Mouse (Mus musculus) limb, embryonic 13.5 days (tissue): Measurements from ENCODE around the gene Wnt7b. TPM values are rescaled to one million over a fixed set of nuclear protein-coding genes. Genes with fewer than 3 reads are reported as not detected.

Source experiments
- ATAC-seq: fragments of 200-750 bp; cut with Nextera tagmentation; 2 replicates; pipeline ENCODE4 v1.8.0; 2017; ENCODE audit warnings: low read depth, moderate number of reproducible peaks, moderate TSS enrichment; ENCODE audit not compliant: low FRiP score
- H3K27ac ChIP-seq: fragments of 300-500 bp; sonication (generic); 2 replicates; pipeline ENCODE4 v1.5.1; 2015; ENCODE audit warnings: inconsistent platforms, mild to moderate bottlenecking, moderate library complexity
- H3K27me3 ChIP-seq: fragments of 300-500 bp; sonication (generic); 2 replicates; pipeline ENCODE4 v1.6.1; 2015; ENCODE audit warnings: mild to moderate bottlenecking, inconsistent platforms
- H3K36me3 ChIP-seq: fragments of 300-500 bp; sonication (generic); 2 replicates; pipeline ENCODE4 v1.6.1; 2015; ENCODE audit warnings: inconsistent platforms, mild to moderate bottlenecking, moderate library complexity
- H3K4me1 ChIP-seq: fragments of 300-500 bp; sonication (generic); 2 replicates; pipeline ENCODE4 v1.6.1; 2015; ENCODE audit warnings: inconsistent platforms
- H3K4me2 ChIP-seq: fragments of 300-500 bp; sonication (generic); replicated peaks from 2 replicates; pipeline ENCODE4 v1.6.1; 2015; ENCODE audit warnings: inconsistent platforms, mild to moderate bottlenecking, moderate library complexity
- H3K4me3 ChIP-seq: fragments of 300-500 bp; sonication (generic); 2 replicates; pipeline ENCODE4 v1.5.1; 2015; ENCODE audit warnings: moderate library complexity, mild to moderate bottlenecking, inconsistent platforms
- H3K9ac ChIP-seq: fragments of 300-500 bp; sonication (generic); 2 replicates; pipeline ENCODE4 v1.6.1; 2015; ENCODE audit warnings: mild to moderate bottlenecking, inconsistent platforms
- H3K9me3 ChIP-seq: fragments of 300-500 bp; sonication (generic); 2 replicates; pipeline ENCODE4 v1.6.1; 2016; ENCODE audit warnings: inconsistent platforms
- WGBS: fragments of 180-500 bp; shearing (Covaris S2); methylation state at CpG from one replicate; pipeline ENCODE4 v1.1.7; 2015; 5-methylcytosine and 5-hydroxymethylcytosine counted together
- polyA plus RNA-seq: library from polyadenylated mRNA; unstranded; fragments of >200 nt; fragmentation: Nextera tagmentation; extraction: Ambion mirVana; gene quantifications from 2 replicates; pipeline ENCODE4 v1.2.1, GENCODE M21; 2015

Gene Wnt7b
- polyA plus RNA-seq, 1 experiment from 2014 or later, result 34.9 TPM

DNA sequence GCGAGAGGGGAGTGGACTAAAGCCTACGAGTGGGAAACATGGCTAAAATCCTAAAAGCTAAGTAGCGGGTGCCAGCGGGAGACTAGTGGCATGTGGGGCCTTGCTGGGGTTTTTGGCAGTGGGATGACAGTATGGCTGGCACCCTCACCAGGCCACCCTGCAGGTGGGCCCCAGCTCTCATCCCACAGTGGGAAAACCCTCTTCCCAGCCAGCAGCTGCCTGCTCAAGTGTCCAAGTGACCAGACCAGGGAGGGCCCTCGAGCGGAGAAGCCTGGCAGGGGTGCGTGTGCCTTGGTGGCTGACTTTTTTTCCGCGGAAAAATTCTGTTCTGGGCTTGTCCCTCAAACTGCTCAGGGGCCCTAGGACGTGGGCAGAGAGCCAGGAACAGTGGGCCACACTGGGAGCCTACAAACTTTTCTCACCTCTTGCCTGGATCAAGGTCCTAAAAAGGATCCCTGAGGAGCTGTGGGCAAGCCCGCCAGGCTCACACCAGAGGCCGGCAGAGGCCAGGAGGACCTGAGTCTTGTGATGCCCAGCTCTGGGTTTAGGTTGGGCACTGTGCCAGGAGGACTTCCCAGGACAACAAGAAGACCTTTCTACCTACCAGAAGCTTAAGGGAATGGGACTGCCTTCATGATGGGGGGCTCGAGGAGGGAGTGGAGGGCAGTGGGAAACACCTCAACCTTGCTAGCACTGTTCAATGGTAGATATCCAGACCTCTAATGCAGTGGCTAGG is 18.1 kb downstream of the Wnt7b start:
- Histone ChIP-seq H3K27ac (no peak overlapping the region; the same call in 1 of the 2 replicates), H3K9ac (no peak overlapping the region), H3K36me3 (no peaks in the 10 kb centered on the region), H3K9me3 (peaks cover 7% of the 10 kb centered on the region; the same call in 1 of the 2 replicates), H3K4me1 (peaks cover 16% of the 10 kb centered on the region), H3K4me2 (no peak overlapping the region), H3K4me3 (no peak overlapping the region), H3K27me3 (no peaks in the 10 kb centered on the region)
- 73% methylated on average over 13 of the region's 13 CpGs for WGBS
- no peak for ATAC-seq

GRCm38 (mm10) chr15:85561953-85562352 is 20.3 kb downstream of the Wnt7b start:
- Histone ChIP-seq H3K4me3 (no peak overlapping the region), H3K27me3 (no peaks in the 10 kb centered on the region), H3K36me3 (no peaks in the 10 kb centered on the region), H3K27ac (no peak overlapping the region), H3K9ac (no peak overlapping the region), H3K4me1 (peaks cover 12% of the 10 kb centered on the region), H3K9me3 (peaks cover 7% of the 10 kb centered on the region; the same call in 1 of the 2 replicates), H3K4me2 (no peak overlapping the region)
- ATAC-seq, result no peak
- WGBS, result 79% methylated on average over 12 of the region's 12 CpGs

GRCm38 (mm10) chr15:85560830-85561229 is 21.4 kb downstream of the Wnt7b start:
- Histone ChIP-seq H3K4me3 (no peak overlapping the region), H3K27ac (no peak overlapping the region), H3K9ac (no peak overlapping the region), H3K36me3 (no peaks in the 10 kb centered on the region), H3K4me2 (no peak overlapping the region), H3K9me3 (peaks cover 7% of the 10 kb centered on the region; the same call in 1 of the 2 replicates), H3K27me3 (peaks cover 3% of the 10 kb centered on the region; the same call in 1 of the 2 replicates), H3K4me1 (peaks cover 8% of the 10 kb centered on the region)
- ATAC-seq, result no peak
- WGBS, result 67% methylated on average over 11 of the region's 11 CpGs

DNA sequence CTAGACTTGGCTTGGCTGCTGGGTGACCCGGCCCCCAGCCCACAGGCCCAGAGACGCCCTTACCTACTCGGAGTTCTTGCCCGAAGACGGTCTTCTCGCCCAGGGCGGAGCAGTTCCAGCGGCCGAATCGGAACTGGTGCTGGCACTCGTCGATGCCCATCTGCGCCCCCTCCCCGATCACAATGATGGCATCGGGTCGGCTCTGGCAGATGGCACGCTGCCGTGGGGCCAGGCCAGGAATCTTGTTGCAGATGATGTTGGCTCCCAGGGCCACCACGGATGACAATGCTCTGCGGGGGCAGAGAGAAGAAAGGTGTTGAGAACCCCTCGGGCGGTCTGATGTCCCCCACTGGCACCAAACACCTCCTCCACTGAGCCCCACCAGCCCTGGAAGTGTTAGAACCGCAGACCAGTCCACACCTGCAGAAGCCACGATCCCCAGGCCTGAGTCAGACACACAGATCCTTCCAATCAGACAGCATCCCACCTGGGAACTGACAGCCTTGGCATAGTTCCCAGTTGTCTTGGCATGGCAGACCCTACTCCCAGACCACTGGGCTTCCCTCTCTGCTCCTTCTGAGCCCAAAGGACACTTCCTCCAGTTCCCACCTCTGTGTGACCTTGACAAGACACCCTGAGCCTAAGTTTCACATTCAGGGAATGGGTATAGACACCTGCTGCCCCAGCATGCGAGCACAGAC is 23.3 kb downstream of the Wnt7b start:
- Histone ChIP-seq H3K4me2 (no peak overlapping the region), H3K27ac (no peak overlapping the region), H3K36me3 (no peaks in the 10 kb centered on the region), H3K27me3 (peaks cover 5% of the 10 kb centered on the region; the same call in 1 of the 2 replicates), H3K4me1 (peaks cover under 1% of the 10 kb centered on the region), H3K9ac (no peak overlapping the region), H3K4me3 (no peak overlapping the region), H3K9me3 (peaks cover 7% of the 10 kb centered on the region; the same call in 1 of the 2 replicates)
- WGBS, result 88% methylated on average over 25 of the region's 25 CpGs
- no peak for ATAC-seq

DNA sequence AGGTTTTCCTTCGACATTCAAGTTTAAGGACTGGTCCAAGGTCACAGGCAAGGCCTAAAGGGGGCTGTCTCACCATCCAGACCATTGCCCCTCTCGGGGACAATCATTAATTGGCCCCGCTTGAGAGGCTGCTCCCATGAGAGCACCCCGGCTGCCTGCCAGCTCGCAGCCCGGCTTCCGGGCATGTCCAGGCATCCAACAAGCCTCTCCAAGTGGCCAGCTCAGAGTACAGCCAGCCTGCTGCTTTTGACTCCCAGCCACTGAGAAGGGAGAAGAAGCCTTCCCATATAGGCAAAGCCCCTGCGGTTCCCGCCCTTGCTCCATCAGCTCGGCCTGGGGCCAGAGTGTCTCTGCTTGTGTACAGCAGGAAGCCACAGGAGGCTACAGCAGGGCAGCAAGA is 26.5 kb downstream of the Wnt7b start:
- ATAC-seq, result no peak
- H3K9me3 ChIP-seq, result no peaks in the 10 kb centered on the region
- peaks cover 5% of the 10 kb centered on the region; the same call in 1 of the 2 replicates for H3K27me3 ChIP-seq
- H3K4me3 ChIP-seq, result no peak overlapping the region
- H3K4me1 ChIP-seq, result no peaks in the 10 kb centered on the region
- no peak overlapping the region for H3K27ac ChIP-seq
- no peak overlapping the region for H3K4me2 ChIP-seq
- 54% methylated on average over 10 of the region's 10 CpGs for WGBS
- no peak overlapping the region for H3K9ac ChIP-seq
- no peaks in the 10 kb centered on the region for H3K36me3 ChIP-seq

DNA sequence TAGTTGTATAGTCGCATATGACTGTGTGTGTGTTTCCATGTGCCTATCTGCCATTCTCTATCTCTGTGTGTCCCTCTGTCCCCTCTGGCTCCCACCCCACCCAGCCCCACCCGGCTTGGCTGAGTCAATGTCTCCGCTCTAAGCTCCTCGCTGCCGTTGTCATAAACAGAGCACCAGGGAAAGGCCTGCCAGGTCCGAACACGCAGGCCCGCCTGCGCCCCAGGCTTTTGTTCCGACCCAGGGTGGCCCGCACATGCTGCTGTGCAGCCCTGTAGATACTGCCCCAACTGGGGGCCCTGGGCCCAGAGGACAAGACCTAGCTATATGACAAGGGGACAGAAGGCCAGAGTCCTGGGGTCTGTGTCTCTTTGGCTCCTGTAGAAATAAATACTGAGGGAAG is 28.9 kb downstream of the Wnt7b start:
- H3K4me3 ChIP-seq, result no peak overlapping the region
- no peaks in the 10 kb centered on the region for H3K36me3 ChIP-seq
- WGBS, result 87% methylated on average over 11 of the region's 11 CpGs
- H3K9me3 ChIP-seq, result no peaks in the 10 kb centered on the region
- no peak overlapping the region for H3K9ac ChIP-seq
- no peaks in the 10 kb centered on the region for H3K4me1 ChIP-seq
- no peak overlapping the region for H3K27ac ChIP-seq
- no peak for ATAC-seq
- no peak overlapping the region for H3K4me2 ChIP-seq
- H3K27me3 ChIP-seq, result peaks cover 5% of the 10 kb centered on the region; the same call in 1 of the 2 replicates

GRCm38 (mm10) chr15:85546500-85546899 is 35.8 kb downstream of the Wnt7b start:
- Histone ChIP-seq H3K27ac (no peak overlapping the region), H3K4me1 (no peaks in the 10 kb centered on the region), H3K4me3 (no peak overlapping the region), H3K9ac (no peak overlapping the region), H3K36me3 (no peaks in the 10 kb centered on the region), H3K4me2 (no peak overlapping the region), H3K27me3 (no peaks in the 10 kb centered on the region), H3K9me3 (no peaks in the 10 kb centered on the region)
- 65% methylated on average over 4 of the region's 4 CpGs for WGBS
- ATAC-seq, result no peak

DNA sequence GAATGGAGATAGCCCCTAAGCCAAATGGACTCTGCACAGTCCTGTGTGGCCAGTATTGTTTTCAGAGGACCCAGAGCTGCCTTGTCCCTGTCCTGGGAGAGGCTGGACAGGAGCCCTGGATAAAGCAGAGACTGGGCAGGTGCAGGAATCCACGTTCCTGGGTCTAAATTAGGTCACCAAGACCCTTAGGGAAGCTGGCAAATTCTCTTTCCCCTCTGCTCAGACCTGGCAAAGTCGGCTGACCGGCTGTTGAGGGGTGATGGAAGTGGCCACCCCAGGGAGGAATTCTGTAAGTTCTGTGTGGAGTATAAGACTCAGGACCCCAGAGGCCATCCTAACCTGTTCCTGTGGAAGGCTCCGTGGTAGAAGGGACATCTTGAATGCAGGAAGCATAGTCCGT is 36.9 kb downstream of the Wnt7b start:
- Histone ChIP-seq H3K9me3 (no peaks in the 10 kb centered on the region), H3K4me3 (no peak overlapping the region), H3K27me3 (no peaks in the 10 kb centered on the region), H3K4me1 (no peaks in the 10 kb centered on the region), H3K27ac (no peak overlapping the region), H3K9ac (no peak overlapping the region), H3K4me2 (no peak overlapping the region), H3K36me3 (no peaks in the 10 kb centered on the region)
- ATAC-seq, result no peak
- 79% methylated on average over 5 of the region's 5 CpGs for WGBS

DNA sequence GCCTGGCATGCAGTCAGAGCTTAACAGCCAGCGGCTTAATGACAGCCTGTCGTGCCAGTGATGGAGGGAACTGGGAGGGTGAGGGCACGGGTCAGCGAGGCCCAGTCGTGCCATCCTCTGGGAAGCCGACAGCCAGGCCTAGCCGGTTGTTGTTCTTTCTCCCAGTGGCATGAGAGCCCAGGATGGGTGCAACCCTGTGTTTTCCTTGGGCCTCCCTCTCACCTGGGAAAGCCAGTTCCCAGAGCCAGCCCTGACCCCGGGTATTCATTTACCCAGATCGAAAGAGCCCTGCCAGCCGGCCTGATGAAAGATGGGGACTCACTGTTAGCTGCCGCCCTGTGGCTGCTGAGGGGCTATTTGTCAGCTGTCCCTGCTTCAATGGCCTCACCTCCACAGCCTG is 44.1 kb downstream of the Wnt7b start:
- no peak overlapping the region for H3K27ac ChIP-seq
- WGBS, result 60% methylated on average over 10 of the region's 11 CpGs
- no peak for ATAC-seq

DNA sequence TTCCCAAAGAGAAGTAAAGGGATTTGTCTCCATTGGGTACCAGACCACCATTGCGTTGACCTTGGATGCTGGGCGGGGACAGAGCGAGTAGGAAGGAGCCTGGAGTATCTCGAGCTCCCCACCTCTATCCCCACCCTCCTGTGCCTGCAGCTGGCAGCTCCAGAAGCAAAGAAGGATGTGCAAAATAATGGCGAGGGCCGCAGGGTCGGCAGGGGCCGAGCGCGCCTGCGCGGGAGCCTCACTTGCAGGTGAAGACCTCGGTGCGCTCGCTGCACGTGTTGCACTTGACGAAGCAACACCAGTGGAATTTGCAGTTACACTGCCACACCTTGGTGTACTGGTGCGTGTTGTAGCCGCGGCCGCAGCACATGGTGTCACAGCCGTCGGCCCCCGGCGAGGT is 45.1 kb downstream of the Wnt7b start:
- WGBS, result 85% methylated on average over 25 of the region's 25 CpGs
- no peak overlapping the region for H3K4me2 ChIP-seq
- no peaks in the 10 kb centered on the region for H3K36me3 ChIP-seq
- H3K9me3 ChIP-seq, result no peaks in the 10 kb centered on the region
- no peak overlapping the region for H3K9ac ChIP-seq
- H3K4me3 ChIP-seq, result no peak overlapping the region
- H3K27me3 ChIP-seq, result 0 out of 2 replicates have a peak, but pooled peaks cover 7% of the 10 kb centered on the region
- peaks cover 13% of the 10 kb centered on the region; the same call in 1 of the 2 replicates for H3K4me1 ChIP-seq
- no peak overlapping the region for H3K27ac ChIP-seq
- no peak for ATAC-seq

More for the DNA sequence above, 44.1 kb downstream of the Wnt7b start:
- H3K36me3 ChIP-seq, result no peaks in the 10 kb centered on the region
- 0 out of 2 replicates have a peak, but pooled peaks cover 7% of the 10 kb centered on the region for H3K27me3 ChIP-seq
- H3K4me2 ChIP-seq, result no peak overlapping the region
- H3K9me3 ChIP-seq, result no peaks in the 10 kb centered on the region
- no peak overlapping the region for H3K4me3 ChIP-seq
- H3K9ac ChIP-seq, result no peak overlapping the region
- peaks cover 13% of the 10 kb centered on the region; the same call in 1 of the 2 replicates for H3K4me1 ChIP-seq

GRCm38 (mm10) chr15:85534646-85535045 is 47.6 kb downstream of the Wnt7b start:
- Histone ChIP-seq H3K36me3 (no peaks in the 10 kb centered on the region), H3K9me3 (no peaks in the 10 kb centered on the region), H3K27me3 (0 out of 2 replicates have a peak, but pooled peaks cover 7% of the 10 kb centered on the region), H3K27ac (no peak overlapping the region), H3K4me1 (peaks cover 19% of the 10 kb centered on the region), H3K4me3 (no peak overlapping the region), H3K9ac (no peak overlapping the region), H3K4me2 (no peak overlapping the region)
- 84% methylated on average over 6 of the region's 6 CpGs for WGBS
- ATAC-seq, result no peak

- Histone ChIP-seq H3K4me2 (no peak overlapping the region), H3K27ac (no peak overlapping the region), H3K27me3 (0 out of 2 replicates have a peak, but pooled peaks cover 7% of the 10 kb centered on the region), H3K9me3 (no peaks in the 10 kb centered on the region), H3K36me3 (no peaks in the 10 kb centered on the region), H3K9ac (no peak overlapping the region), H3K4me1 (peaks cover 15% of the 10 kb centered on the region), H3K4me3 (no peak overlapping the region)
- ATAC-seq, result no peak
- 89% methylated on average over 8 of the region's 8 CpGs for WGBS
Measured at GRCm38 (mm10) chr15:85534215-85534614, 48.1 kb downstream of the Wnt7b start.
